Mouse (Mus musculus): ENCODE data around the gene Magi1. TPM values are rescaled to one million over a fixed set of nuclear protein-coding genes. Genes with fewer than 3 reads are reported as not detected.

Magi1 gene
- polyA plus RNA-seq, 1 experiment from 2014 or later, result 6.8 TPM

DNA sequence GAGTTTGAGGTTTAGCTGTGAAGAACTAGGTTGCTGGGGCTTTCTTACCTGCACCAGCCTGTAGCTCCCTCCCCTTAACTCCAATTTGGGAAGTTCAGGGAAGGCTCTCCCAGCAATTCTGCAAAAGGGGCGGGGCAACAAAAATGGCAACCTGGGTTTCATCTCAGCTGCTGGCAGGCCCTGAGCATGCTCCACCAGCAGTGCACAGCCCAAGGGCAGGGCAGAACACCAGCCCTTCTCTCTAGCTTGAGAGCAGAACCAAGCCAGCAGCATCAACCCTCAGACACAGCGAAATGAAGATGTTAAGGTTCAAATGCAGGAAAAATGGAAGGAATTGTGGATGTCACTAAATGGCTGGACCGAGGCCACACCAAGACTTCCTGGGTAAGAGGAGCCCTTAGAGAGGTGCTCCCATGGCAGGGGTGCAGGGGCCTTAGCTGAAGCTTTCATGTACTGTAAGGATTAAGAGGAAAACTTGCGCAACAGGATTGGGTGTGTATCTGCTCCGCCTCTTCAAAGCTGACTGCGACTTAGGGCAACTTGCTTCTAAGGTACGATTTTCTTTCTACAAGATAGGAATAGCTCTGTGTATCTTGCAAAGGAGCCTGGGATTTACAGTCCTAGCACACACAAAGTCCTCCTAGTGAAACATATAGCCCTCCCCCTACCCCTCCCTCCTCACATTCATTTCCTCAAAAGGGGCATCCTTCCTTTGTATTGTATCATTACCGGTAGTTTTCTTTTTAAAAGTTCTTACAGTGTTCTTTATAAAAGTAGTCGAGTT, 118.8 kb downstream of the Magi1 start:
- no peak overlapping the region; the same call in 1 of the 2 replicates for H3K27ac ChIP-seq (replicated peaks; ENCODE audit: low read depth, low read length)
- peak; percentile 67; the same call in 1 of the 2 replicates for ATAC-seq (ENCODE audit: low read depth)
- no peak overlapping the region for H3K9ac ChIP-seq (ENCODE audit: low read depth, low read length)

DNA sequence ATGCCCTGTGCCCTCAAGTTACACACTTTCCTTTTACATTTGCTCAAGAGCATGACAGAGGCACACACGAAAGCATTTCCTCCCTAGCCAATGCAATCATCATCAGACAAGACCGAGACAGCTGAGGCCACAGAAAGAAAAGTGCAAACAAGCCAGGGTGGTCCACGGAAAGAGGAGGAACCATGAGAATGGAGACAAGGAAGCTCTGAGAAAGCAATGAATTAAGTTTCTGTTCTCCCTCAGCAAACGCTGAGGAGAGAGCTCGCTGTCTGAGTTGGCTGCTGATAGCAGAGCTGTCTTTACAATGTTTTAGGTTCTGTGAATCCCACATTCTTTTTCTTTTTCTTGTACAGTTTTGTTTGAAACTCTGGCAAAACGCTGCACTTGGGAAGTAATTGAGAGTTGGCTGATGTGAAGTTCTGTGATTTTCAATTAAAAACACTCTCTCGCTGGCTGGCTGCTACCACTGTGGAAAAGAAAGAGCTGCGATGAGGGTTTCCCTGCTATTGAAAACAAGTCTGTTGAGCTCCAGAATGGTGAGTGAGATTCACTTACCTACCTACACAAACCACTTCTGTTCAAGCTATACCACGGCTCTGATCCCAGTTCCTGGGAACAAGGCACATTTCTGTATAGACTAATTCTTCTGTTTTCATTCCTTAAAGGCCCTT, 120.3 kb downstream of the Magi1 start:
- ATAC-seq (ENCODE audit: low read depth), result peak; percentile 27; the same call in 1 of the 2 replicates
- Histone ChIP-seq H3K27ac (replicated peaks; ENCODE audit: low read depth, low read length) (peak overlapping the region; percentile 77), H3K4me2 (ENCODE audit: low read depth, low read length) (peak overlapping the region; percentile 47), H3K36me3 (ENCODE audit: control insufficient read depth, insufficient read depth, low read length) (no peaks in the 10 kb centered on the region), H3K27me3 (replicated peaks; ENCODE audit: control insufficient read depth, insufficient read depth, low read length) (no peaks in the 10 kb centered on the region), H3K4me3 (ENCODE audit: low read depth, low read length) (peak overlapping the region; percentile 12), H3K4me1 (ENCODE audit: control insufficient read depth, insufficient read depth, low read length) (peaks cover 50% of the 10 kb centered on the region), H3K9me3 (ENCODE audit: control insufficient read depth, low read length) (no peaks in the 10 kb centered on the region), H3K9ac (ENCODE audit: low read depth, low read length) (peak overlapping the region; percentile 22; the same call in 1 of the 2 replicates)
- 13% methylated on average over 9 of the region's 9 CpGs for WGBS
- DNase-seq (ENCODE audit: low spot score), result peak; percentile 54

More for the DNA sequence above, 118.8 kb downstream of the Magi1 start:
- no peaks in the 10 kb centered on the region for H3K27me3 ChIP-seq (replicated peaks; ENCODE audit: control insufficient read depth, insufficient read depth, low read length)
- peak; percentile 79 for DNase-seq (ENCODE audit: low spot score)
- no peaks in the 10 kb centered on the region for H3K36me3 ChIP-seq (ENCODE audit: control insufficient read depth, insufficient read depth, low read length)
- H3K4me3 ChIP-seq (ENCODE audit: low read depth, low read length), result no peak overlapping the region
- H3K9me3 ChIP-seq (ENCODE audit: control insufficient read depth, low read length), result no peaks in the 10 kb centered on the region
- peaks cover 47% of the 10 kb centered on the region for H3K4me1 ChIP-seq (ENCODE audit: control insufficient read depth, insufficient read depth, low read length)
- no peak overlapping the region; the same call in 1 of the 2 replicates for H3K4me2 ChIP-seq (ENCODE audit: low read depth, low read length)
- WGBS, result 77% methylated on average over 9 of the region's 9 CpGs

DNA sequence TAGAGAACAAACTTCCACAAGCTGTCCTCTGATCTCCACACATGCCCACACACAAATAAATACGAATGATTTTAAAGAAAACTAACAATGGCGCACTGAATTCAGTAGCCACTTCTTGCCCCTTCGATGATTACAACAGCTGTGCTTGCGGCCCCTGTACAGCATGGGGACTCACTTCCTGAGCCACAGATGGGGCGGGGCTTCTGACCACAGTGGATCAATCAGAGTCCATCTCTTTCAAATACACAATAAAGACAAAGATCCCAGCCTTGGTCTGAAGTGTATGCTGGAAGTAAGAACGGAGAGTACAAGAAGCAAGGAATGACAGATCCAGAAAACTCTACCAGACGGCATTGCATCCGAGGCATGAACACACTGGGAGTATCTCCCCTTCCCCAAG, 120.8 kb downstream of the Magi1 start:
- peaks cover 50% of the 10 kb centered on the region for H3K4me1 ChIP-seq (ENCODE audit: control insufficient read depth, insufficient read depth, low read length)

DNA sequence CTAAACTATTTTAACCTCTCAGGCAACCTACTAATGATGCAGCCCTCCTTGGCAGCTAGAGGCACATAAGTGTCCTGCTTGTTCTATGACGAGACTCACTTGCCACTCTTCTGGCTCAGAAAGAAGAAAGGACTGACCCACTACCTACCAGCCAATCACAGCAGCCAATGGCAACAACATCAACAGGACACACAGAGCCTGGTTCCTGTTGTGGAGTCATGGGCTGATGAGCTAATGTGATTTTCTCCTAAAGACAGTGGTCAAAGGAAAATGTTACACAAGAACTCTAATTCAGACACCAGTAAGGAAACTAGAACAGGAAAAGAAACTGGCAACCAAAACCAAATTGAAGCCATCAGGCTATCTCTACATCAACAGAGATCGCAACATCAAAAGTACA, 124.5 kb downstream of the Magi1 start:
- ATAC-seq (ENCODE audit: low read depth), result no peak
- Histone ChIP-seq H3K9me3 (ENCODE audit: control insufficient read depth, low read length) (no peaks in the 10 kb centered on the region), H3K27me3 (replicated peaks; ENCODE audit: control insufficient read depth, insufficient read depth, low read length) (no peaks in the 10 kb centered on the region), H3K27ac (replicated peaks; ENCODE audit: low read depth, low read length) (no peak overlapping the region), H3K4me1 (ENCODE audit: control insufficient read depth, insufficient read depth, low read length) (peaks cover 29% of the 10 kb centered on the region), H3K4me2 (ENCODE audit: low read depth, low read length) (no peak overlapping the region), H3K9ac (ENCODE audit: low read depth, low read length) (no peak overlapping the region), H3K36me3 (ENCODE audit: control insufficient read depth, insufficient read depth, low read length) (no peaks in the 10 kb centered on the region), H3K4me3 (ENCODE audit: low read depth, low read length) (no peak overlapping the region)
- 59% methylated on average over 2 of the region's 2 CpGs for WGBS
- no peak for DNase-seq (ENCODE audit: low spot score)

More for the DNA sequence above, 120.8 kb downstream of the Magi1 start:
- Histone ChIP-seq H3K27me3 (replicated peaks; ENCODE audit: control insufficient read depth, insufficient read depth, low read length) (no peaks in the 10 kb centered on the region), H3K4me3 (ENCODE audit: low read depth, low read length) (peak overlapping the region; percentile 12), H3K4me2 (ENCODE audit: low read depth, low read length) (peak overlapping the region; percentile 47), H3K9ac (ENCODE audit: low read depth, low read length) (0 out of 2 replicates have a peak overlapping the region, but pooled peaks have one; percentile 22), H3K27ac (replicated peaks; ENCODE audit: low read depth, low read length) (peak overlapping the region; percentile 77), H3K36me3 (ENCODE audit: control insufficient read depth, insufficient read depth, low read length) (no peaks in the 10 kb centered on the region), H3K9me3 (ENCODE audit: control insufficient read depth, low read length) (no peaks in the 10 kb centered on the region)
- DNase-seq (ENCODE audit: low spot score) (no peak), ATAC-seq (ENCODE audit: low read depth) (no peak)
- 31% methylated on average over 8 of the region's 8 CpGs for WGBS

DNA sequence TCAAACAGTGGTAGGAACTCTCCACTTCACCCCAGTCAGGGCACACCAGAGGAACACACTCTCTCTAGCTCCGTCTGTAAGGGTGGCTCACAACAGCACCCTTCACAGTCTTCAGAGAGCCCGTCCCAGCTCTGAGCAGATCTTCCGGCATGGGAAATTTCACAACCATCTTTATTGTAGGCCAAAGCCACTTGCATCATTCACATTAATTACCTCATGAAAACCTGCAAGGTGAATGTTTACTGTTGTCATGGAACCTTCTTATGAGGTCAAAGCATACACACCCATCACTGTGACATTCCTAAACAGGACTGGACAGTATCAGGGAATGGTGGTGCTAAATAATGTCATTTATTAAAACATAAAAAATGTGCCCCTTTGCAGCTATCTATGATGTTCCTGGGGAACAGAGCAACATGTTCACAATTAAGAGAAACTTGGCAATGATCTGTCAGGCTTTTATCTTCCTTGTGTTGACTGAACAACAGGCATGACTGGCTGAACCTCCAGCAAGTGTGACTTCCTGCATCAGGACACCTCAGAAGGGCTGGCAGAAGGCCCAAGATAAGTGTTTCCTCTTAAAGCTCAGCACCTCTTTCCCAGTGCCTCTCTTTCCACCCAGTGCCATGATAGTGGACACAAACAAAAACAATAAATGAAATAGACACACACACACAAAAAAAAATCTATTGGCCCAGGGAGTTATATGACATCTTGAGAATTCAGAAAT, 125.4 kb downstream of the Magi1 start:
- no peak overlapping the region for H3K27ac ChIP-seq (replicated peaks; ENCODE audit: low read depth, low read length)
- peaks cover 23% of the 10 kb centered on the region for H3K4me1 ChIP-seq (ENCODE audit: control insufficient read depth, insufficient read depth, low read length)
- H3K9me3 ChIP-seq (ENCODE audit: control insufficient read depth, low read length), result no peaks in the 10 kb centered on the region
- H3K4me3 ChIP-seq (ENCODE audit: low read depth, low read length), result no peak overlapping the region
- 91% methylated on average over 3 of the region's 3 CpGs for WGBS
- no peak overlapping the region for H3K4me2 ChIP-seq (ENCODE audit: low read depth, low read length)
- ATAC-seq (ENCODE audit: low read depth) (no peak), DNase-seq (ENCODE audit: low spot score) (no peak)
- H3K36me3 ChIP-seq (ENCODE audit: control insufficient read depth, insufficient read depth, low read length), result no peaks in the 10 kb centered on the region
- H3K27me3 ChIP-seq (replicated peaks; ENCODE audit: control insufficient read depth, insufficient read depth, low read length), result no peaks in the 10 kb centered on the region
- no peak overlapping the region for H3K9ac ChIP-seq (ENCODE audit: low read depth, low read length)

DNA sequence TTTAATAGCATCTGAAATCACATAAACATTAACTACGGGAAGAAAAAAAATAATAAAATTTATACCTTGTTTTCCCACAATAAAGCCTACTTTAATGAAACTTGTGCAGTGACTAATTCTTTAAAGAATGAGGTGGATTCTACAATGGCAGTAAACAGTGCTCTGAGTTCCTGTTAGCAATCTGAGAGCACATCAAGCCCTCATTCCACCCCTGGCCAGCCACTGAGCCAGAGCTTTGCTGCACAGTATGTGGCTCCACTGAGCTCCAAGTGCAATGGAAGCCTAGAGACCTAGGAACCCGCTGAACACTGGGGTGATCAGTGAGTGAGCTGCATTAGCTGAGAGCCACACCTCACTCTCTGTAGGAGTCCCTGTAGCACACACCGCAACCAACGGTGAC, 127.7 kb downstream of the Magi1 start:
- Histone ChIP-seq H3K27ac (replicated peaks; ENCODE audit: low read depth, low read length) (no peak overlapping the region), H3K36me3 (ENCODE audit: control insufficient read depth, insufficient read depth, low read length) (no peaks in the 10 kb centered on the region), H3K4me1 (ENCODE audit: control insufficient read depth, insufficient read depth, low read length) (peaks cover 13% of the 10 kb centered on the region), H3K9ac (ENCODE audit: low read depth, low read length) (no peak overlapping the region), H3K9me3 (ENCODE audit: control insufficient read depth, low read length) (no peaks in the 10 kb centered on the region), H3K4me3 (ENCODE audit: low read depth, low read length) (no peak overlapping the region), H3K27me3 (replicated peaks; ENCODE audit: control insufficient read depth, insufficient read depth, low read length) (no peaks in the 10 kb centered on the region), H3K4me2 (ENCODE audit: low read depth, low read length) (no peak overlapping the region)
- DNase-seq (ENCODE audit: low spot score) (no peak), ATAC-seq (ENCODE audit: low read depth) (no peak)
- WGBS, result 61% methylated on average over 4 of the region's 4 CpGs

DNA sequence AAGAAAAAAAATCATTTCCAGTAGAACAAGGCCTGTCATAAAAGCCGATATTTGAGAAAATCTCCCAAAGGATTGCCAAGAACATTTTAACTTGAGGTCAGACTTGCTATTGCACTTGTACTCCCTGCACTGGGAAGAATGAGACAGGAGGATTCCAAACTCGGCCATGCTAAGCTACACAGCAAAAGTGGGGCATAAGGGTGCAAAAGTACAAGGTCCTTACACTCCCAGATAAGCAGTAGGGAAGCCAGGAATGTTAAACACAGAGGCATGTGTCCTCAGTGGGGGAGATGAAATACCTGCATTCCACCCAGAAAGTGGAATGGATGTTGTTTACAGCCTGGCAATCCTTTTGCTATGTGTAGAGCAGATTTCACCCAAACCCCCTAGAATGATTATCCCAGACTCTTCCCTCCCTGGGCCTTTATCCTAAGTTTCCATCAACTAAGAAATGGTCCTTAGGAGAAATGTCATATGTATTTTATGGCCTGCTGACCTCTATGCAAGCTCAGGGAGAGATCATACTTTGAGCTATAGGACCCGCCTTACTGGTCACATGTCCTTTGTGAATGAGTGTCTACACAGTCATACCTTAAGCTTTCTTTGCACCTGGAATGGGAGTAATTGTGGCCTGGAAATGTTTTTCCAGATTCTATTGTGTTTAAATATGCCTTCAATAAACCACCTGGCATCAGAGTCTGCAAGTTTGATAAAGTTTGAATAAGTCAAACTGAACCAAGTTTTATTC, 128.7 kb downstream of the Magi1 start:
- no peak overlapping the region for H3K4me2 ChIP-seq (ENCODE audit: low read depth, low read length)
- no peaks in the 10 kb centered on the region for H3K36me3 ChIP-seq (ENCODE audit: control insufficient read depth, insufficient read depth, low read length)
- no peak for ATAC-seq (ENCODE audit: low read depth)
- no peak overlapping the region for H3K9ac ChIP-seq (ENCODE audit: low read depth, low read length)
- H3K9me3 ChIP-seq (ENCODE audit: control insufficient read depth, low read length), result no peaks in the 10 kb centered on the region
- no peak for DNase-seq (ENCODE audit: low spot score)
- H3K27me3 ChIP-seq (replicated peaks; ENCODE audit: control insufficient read depth, insufficient read depth, low read length), result no peaks in the 10 kb centered on the region
- WGBS, result 68% methylated on average over 3 of the region's 3 CpGs
- H3K27ac ChIP-seq (replicated peaks; ENCODE audit: low read depth, low read length), result no peak overlapping the region
- peaks cover 13% of the 10 kb centered on the region for H3K4me1 ChIP-seq (ENCODE audit: control insufficient read depth, insufficient read depth, low read length)
- H3K4me3 ChIP-seq (ENCODE audit: low read depth, low read length), result no peak overlapping the region

DNA sequence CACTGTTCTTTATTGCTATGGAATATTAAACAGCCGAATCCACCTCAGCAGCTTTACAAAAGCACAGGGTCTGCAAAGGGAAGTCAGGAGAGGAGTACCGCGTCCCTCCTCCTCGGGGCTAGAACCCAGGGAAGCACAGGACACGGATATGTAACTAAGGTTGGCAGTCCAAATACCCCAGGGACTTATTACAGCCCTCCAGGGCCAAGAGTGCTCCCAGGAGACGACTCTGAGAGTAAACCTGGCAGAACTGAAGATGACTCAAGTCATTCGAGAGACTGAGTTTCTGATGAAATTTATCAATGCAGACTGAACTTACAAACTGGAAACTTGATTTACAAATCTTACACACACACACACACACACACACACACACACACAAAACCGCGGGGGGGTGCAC, 130.8 kb downstream of the Magi1 start:
- H3K4me1 ChIP-seq (ENCODE audit: control insufficient read depth, insufficient read depth, low read length), result peaks cover 18% of the 10 kb centered on the region
- WGBS, result 66% methylated on average over 9 of the region's 9 CpGs
- H3K9me3 ChIP-seq (ENCODE audit: control insufficient read depth, low read length), result no peaks in the 10 kb centered on the region
- no peak overlapping the region for H3K27ac ChIP-seq (replicated peaks; ENCODE audit: low read depth, low read length)
- H3K36me3 ChIP-seq (ENCODE audit: control insufficient read depth, insufficient read depth, low read length), result no peaks in the 10 kb centered on the region
- H3K4me3 ChIP-seq (ENCODE audit: low read depth, low read length), result no peak overlapping the region
- DNase-seq (ENCODE audit: low spot score) (no peak), ATAC-seq (ENCODE audit: low read depth) (no peak)
- H3K9ac ChIP-seq (ENCODE audit: low read depth, low read length), result no peak overlapping the region
- no peak overlapping the region for H3K4me2 ChIP-seq (ENCODE audit: low read depth, low read length)
- no peaks in the 10 kb centered on the region for H3K27me3 ChIP-seq (replicated peaks; ENCODE audit: control insufficient read depth, insufficient read depth, low read length)
